Mouse (Mus musculus): ENCODE measurements around the gene Dbr1.

- TF ChIP-seq CTCF (IDR thresholded peaks at IDR 0.05; ENCODE audit: extremely low read depth, insufficient read depth, insufficient read length, insufficient replicate concordance) (no peak), POLR2A (IDR thresholded peaks at IDR 0.05; ENCODE audit: low read depth, low read length) (no peak)
These were observed 7.6 kb upstream of the Dbr1 start for GRCm38 (mm10) chr9:99568023-99568346.
